21 mouse cellular contexts compared by ENCODE assay signal in the genomic region with DNA sequence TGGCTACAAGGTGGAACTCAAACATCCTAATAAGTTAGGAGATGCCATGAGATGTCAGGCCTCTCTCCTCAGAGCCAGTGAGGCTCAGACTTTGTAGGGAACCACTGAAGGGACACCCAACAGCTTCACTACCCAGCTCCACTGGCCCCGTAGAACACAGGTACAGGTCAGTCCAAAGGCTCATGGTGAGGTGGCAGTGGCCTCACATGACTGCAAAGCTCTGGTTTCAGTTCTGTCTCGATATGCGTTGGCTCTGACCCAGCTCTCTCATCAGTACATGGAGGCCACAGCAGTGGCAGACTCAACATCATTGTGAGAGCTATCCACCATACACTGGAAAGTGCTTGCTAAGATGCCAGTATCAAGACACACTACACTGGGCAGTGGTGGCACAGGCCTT. TPM values are rescaled to one million over a fixed set of nuclear protein-coding genes. Genes with fewer than 3 reads are reported as not detected.
DNase-seq lines count a peak whose midpoint lies in the region; ATAC-seq and TF ChIP-seq lines count a peak whose summit lies in the region.
"Had no signal": no experiment of that assay in that cellular context is flagged by ENCODE, and none has a peak within 500 bp of the region (broad histone marks: within the 10 kb centered on the region; RNA-seq: fewer than 3 reads in every experiment).

No protein-coding gene starts in this region.

- H3K4me2 ChIP-seq in intestine, postnatal 0 days (replicated peaks; ENCODE audit: low read depth): no peak overlapping the region
- H3K4me2 ChIP-seq in intestine, embryonic 16.5 days (ENCODE audit: low read depth, low read length): no peak overlapping the region
- H3K4me2 ChIP-seq in CH12.LX (ENCODE audit: insufficient read depth, low read depth, poor library complexity, severe bottlenecking): no peak overlapping the region; the same call in 1 of the 2 replicates
- no peak overlapping the region for H3K4me2 ChIP-seq in hindbrain, embryonic 13.5 days
- H3K4me2 ChIP-seq: embryonic facial prominence, embryonic 12.5 days; forebrain, embryonic 13.5 days; forebrain, embryonic 15.5 days had no signal

- no peak for TF ChIP-seq RAD21 in CH12.LX (IDR thresholded peaks at IDR 0.05; ENCODE audit: low read depth, low read length)

- H3K36me3 ChIP-seq in intestine, postnatal 0 days (ENCODE audit: control insufficient read depth, insufficient read depth): no peaks in the 10 kb centered on the region
- H3K36me3 ChIP-seq in intestine, embryonic 16.5 days (ENCODE audit: control insufficient read depth, insufficient read depth, low read length): no peaks in the 10 kb centered on the region
- H3K36me3 ChIP-seq in CH12.LX (replicated peaks in 1 of 2; ENCODE audit: control insufficient read depth in 1 of 2, insufficient read depth in 1 of 2, low read length in 1 of 2): no peaks in the 10 kb centered on the region
- H3K36me3 ChIP-seq in hindbrain, embryonic 13.5 days: no peaks in the 10 kb centered on the region
- H3K36me3 ChIP-seq: embryonic facial prominence, embryonic 10.5 days; embryonic facial prominence, embryonic 12.5 days; forebrain, embryonic 15.5 days; G1E had no signal

- no peak overlapping the region for H3K9ac ChIP-seq in intestine, postnatal 0 days (ENCODE audit: low read depth, low read length)
- no peak overlapping the region for H3K9ac ChIP-seq in intestine, embryonic 16.5 days (ENCODE audit: low read depth, low read length)
- H3K9ac ChIP-seq in CH12.LX (ENCODE audit: insufficient read depth, low read depth): no peak overlapping the region
- no peak overlapping the region for H3K9ac ChIP-seq in hindbrain, embryonic 13.5 days
- H3K9ac ChIP-seq: embryonic facial prominence, embryonic 12.5 days; forebrain, embryonic 13.5 days; forebrain, embryonic 15.5 days had no signal

- peak overlapping the region; percentile 74 for H3K27ac ChIP-seq in intestine, postnatal 0 days (ENCODE audit: low read depth, low read length)
- no peak overlapping the region for H3K27ac ChIP-seq in intestine, embryonic 16.5 days (ENCODE audit: low read length)
- no peak overlapping the region for H3K27ac ChIP-seq in CH12.LX (ENCODE audit: insufficient read depth, low read depth)
- H3K27ac ChIP-seq in hindbrain, embryonic 13.5 days: no peak overlapping the region
- H3K27ac ChIP-seq: embryonic facial prominence, embryonic 10.5 days; embryonic facial prominence, embryonic 12.5 days; forebrain, embryonic 13.5 days; forebrain, embryonic 15.5 days had no signal

- no peak for TF ChIP-seq EP300 in CH12.LX (IDR thresholded peaks at IDR 0.05; ENCODE audit: low read length)

- ATAC-seq in intestine, postnatal 0 days: peak; percentile 82
- no peak for ATAC-seq in intestine, embryonic 16.5 days
- ATAC-seq in granulocyte monocyte progenitor cell, adult 5-6 weeks (replicated peaks; ENCODE audit: poor library complexity, severe bottlenecking): 0 out of 2 replicates have a peak, but pooled peaks have one; percentile 11
- no peak for ATAC-seq in hindbrain, embryonic 13.5 days (ENCODE audit: low FRiP score)
- ATAC-seq: activated CD4-positive, CD25-positive, alpha-beta regulatory T cell, adult 4 months; forebrain, embryonic 13.5 days; forebrain, embryonic 15.5 days; Patski had no signal

- no peak for TF ChIP-seq CTCF in intestine, postnatal 0 days (IDR thresholded peaks at IDR 0.05; ENCODE audit: low read depth)
- no peak for TF ChIP-seq CTCF in CH12.LX (conservative IDR thresholded peaks at IDR 0.05 in 1 of 2, IDR thresholded peaks at IDR 0.05 in 1 of 2; ENCODE audit: low read depth in 2 of 2, low read length in 2 of 2)

- no peak overlapping the region for H3K4me3 ChIP-seq in intestine, postnatal 0 days (ENCODE audit: low read depth, low read length)
- H3K4me3 ChIP-seq in intestine, embryonic 16.5 days (ENCODE audit: low read length): no peak overlapping the region
- H3K4me3 ChIP-seq in CH12.LX (replicated peaks in 1 of 3; ENCODE audit: low read depth in 2 of 3, low read length in 2 of 3, poor library complexity in 1 of 3): no peak overlapping the region
- no peak overlapping the region for H3K4me3 ChIP-seq in hindbrain, embryonic 13.5 days
- H3K4me3 ChIP-seq: embryonic facial prominence, embryonic 10.5 days; embryonic facial prominence, embryonic 12.5 days; forebrain, embryonic 13.5 days; forebrain, embryonic 15.5 days had no signal

- in situ Hi-C loops in CH12.LX (cut with MboI; ENCODE audit: low pct_ligation_motif_present, low pct_unique_long_range_greater_than_20kb, low sequenced_read_pairs): loop anchor here (25.0 kb wide), 1 partner anchor 943 kb away; no protein-coding TSS in a partner anchor

- dilution Hi-C loops in CH12.LX (cut with MboI; ENCODE audit: extremely low pct_ligation_motif_present, extremely low pct_unique_long_range_greater_than_20kb, low sequenced_read_pairs): no loop called here

- no peaks in the 10 kb centered on the region for H3K27me3 ChIP-seq in intestine, postnatal 0 days (replicated peaks; ENCODE audit: control insufficient read depth, insufficient read depth, low read length)
- no peaks in the 10 kb centered on the region for H3K27me3 ChIP-seq in intestine, embryonic 16.5 days (replicated peaks; ENCODE audit: control insufficient read depth, insufficient read depth, low read length)
- H3K27me3 ChIP-seq in CH12.LX (replicated peaks): no peaks in the 10 kb centered on the region
- no peaks in the 10 kb centered on the region for H3K27me3 ChIP-seq in hindbrain, embryonic 13.5 days
- H3K27me3 ChIP-seq: embryonic facial prominence, embryonic 12.5 days; forebrain, embryonic 13.5 days; forebrain, embryonic 15.5 days; Patski had no signal

- DNase-seq in CH12.LX (ENCODE audit: extremely low read depth): no peak
- DNase-seq in frontal cortex, postnatal 14 days (ENCODE audit: low spot score in 2 of 2): no peak
- DNase-seq: adrenal gland, adult 8-10 months; adrenal gland, postnatal 14 days; adrenal gland, postnatal 36 days; cerebellum, adult 11-12 months; cerebellum, adult 2 months; cerebellum, adult 9-10 months; cerebellum, postnatal 10 days; cerebellum, postnatal 25 days had no signal

- H3K79me2 ChIP-seq in CH12.LX (replicated peaks; ENCODE audit: control insufficient read depth, extremely low read depth, insufficient read depth, poor library complexity, severe bottlenecking): no peaks in the 10 kb centered on the region

- WGBS in intestine, postnatal 0 days: 64% methylated on average over 3 of the region's 3 CpGs
- WGBS in intestine, embryonic 16.5 days: 89% methylated on average over 3 of the region's 3 CpGs
- WGBS in hindbrain, embryonic 13.5 days: 91% methylated on average over 3 of the region's 3 CpGs

- no peaks in the 10 kb centered on the region for H3K4me1 ChIP-seq in intestine, postnatal 0 days (replicated peaks; ENCODE audit: control insufficient read depth, insufficient read depth, low read length)
- H3K4me1 ChIP-seq in intestine, embryonic 16.5 days (ENCODE audit: control insufficient read depth, insufficient read depth, low read length): no peaks in the 10 kb centered on the region
- H3K4me1 ChIP-seq in CH12.LX (ENCODE audit: control insufficient read depth in 1 of 2, insufficient read depth in 2 of 2): peaks cover 6 to 17% of the 10 kb centered on the region in 2 experiments
- no peaks in the 10 kb centered on the region for H3K4me1 ChIP-seq in hindbrain, embryonic 13.5 days (replicated peaks)
- H3K4me1 ChIP-seq: embryonic facial prominence, embryonic 10.5 days; embryonic facial prominence, embryonic 12.5 days; forebrain, embryonic 13.5 days; forebrain, embryonic 15.5 days had no signal

- no peaks in the 10 kb centered on the region for H3K9me3 ChIP-seq in intestine, postnatal 0 days (ENCODE audit: control insufficient read depth)
- H3K9me3 ChIP-seq in intestine, embryonic 16.5 days (ENCODE audit: control insufficient read depth, low read length): no peaks in the 10 kb centered on the region
- H3K9me3 ChIP-seq in CH12.LX (replicated peaks; ENCODE audit: low read length): no peaks in the 10 kb centered on the region
- H3K9me3 ChIP-seq in hindbrain, embryonic 13.5 days: no peaks in the 10 kb centered on the region
- H3K9me3 ChIP-seq: embryonic facial prominence, embryonic 10.5 days; embryonic facial prominence, embryonic 12.5 days; forebrain, embryonic 13.5 days; forebrain, embryonic 15.5 days; G1E had no signal

- TF ChIP-seq POLR2A in CH12.LX (IDR thresholded peaks at IDR 0.05; ENCODE audit: low read depth, low read length): no peak

TF ChIP-seq in CH12.LX, 34 proteins besides CTCF, POLR2A, EP300 and RAD21:
- peak; percentile 52; the same call in 1 of the 2 replicates for TF ChIP-seq IRF4 (IDR thresholded peaks at IDR 0.05; ENCODE audit: low read depth, low read length)
- no peak for TF ChIP-seq HCFC1 (IDR thresholded peaks at IDR 0.05; ENCODE audit: low read depth, low read length)
- TF ChIP-seq BHLHE40 (IDR thresholded peaks at IDR 0.05; ENCODE audit: low read depth, low read length): peak; percentile 61

RNA-seq across cellular contexts. Expression of a gene that starts 9.0 kb away (rescaled TPM):
- 2.2 and 2.5 TPM in 2 replicates for polyA plus RNA-seq in intestine, postnatal 0 days (2015; fragmentation: Nextera tagmentation; extraction: Ambion mirVana)
- 0.35 and 0.62 TPM in 2 replicates for polyA plus RNA-seq in intestine, embryonic 16.5 days (2015; fragmentation: Nextera tagmentation; extraction: Ambion mirVana)
- 10.5 and 12.5 TPM in 2 replicates for total RNA-seq in CH12.LX (2012; rRNA removed)
- total RNA-seq in CH12.LX (2014; rRNA removed): 12.3 and 13.9 TPM in 2 replicates
- 34.9 and 36.6 TPM in 2 replicates for polyA plus RNA-seq in CH12.LX (2012; ENCODE audit: insufficient read length, low read depth)
- 8.8 and 11.3 TPM in 2 replicates for total RNA-seq in granulocyte monocyte progenitor cell, adult 5-6 weeks (2014; fragmentation: Nextera tagmentation)
- 1.9 and 2.3 TPM in 2 replicates for total RNA-seq in granulocyte monocyte progenitor cell, adult 5-6 weeks (2017)
- polyA plus RNA-seq in hindbrain, embryonic 13.5 days (2015; fragmentation: Nextera tagmentation; extraction: Ambion mirVana): 0.16 TPM in 1 of 2 replicates, not detected in the other
- polyA plus RNA-seq: forebrain, embryonic 15.5 days had no signal

Comparison
In these comparisons a context has a peak if more than half of its experiments do, and no peak if none do; other contexts are left out.
1. ATAC-seq: peak in intestine, postnatal 0 days (single experiment) and granulocyte monocyte progenitor cell, adult 5-6 weeks (single experiment); none in intestine, embryonic 16.5 days (single experiment) and hindbrain, embryonic 13.5 days (single experiment).
2. RNA of a gene that starts 9.0 kb away (polyA plus RNA-seq): 34.9 to 36.6 TPM in CH12.LX; 2.2 to 2.5 TPM in intestine, postnatal 0 days, 0.35 to 0.62 TPM in intestine, embryonic 16.5 days and 0.16 TPM in hindbrain, embryonic 13.5 days; every median in the first group is over 10 times any median in the second.